Mouse (Mus musculus) lung, embryonic 16.5 days (tissue): ENCODE measurements around the gene Sdsl. TPM values are rescaled to one million over a fixed set of nuclear protein-coding genes. Genes with fewer than 3 reads are reported as not detected.
"Not testable (repeated sequence)": the region's sequence is repeated elsewhere in the genome, so short reads cannot be mapped to it uniquely, and the experiment has no call there.

Experiments used
- ATAC-seq: fragments of 200-750 bp; cut with Nextera tagmentation; 2 replicates; pipeline ENCODE4 v1.8.0; 2017; ENCODE audit warnings: low read depth, mild to moderate bottlenecking, moderate library complexity
- H3K27ac ChIP-seq: fragments of 300-500 bp; sonication (generic); 2 replicates; pipeline ENCODE4 v1.5.1; 2014; ENCODE audit warnings: mild to moderate bottlenecking, control low read depth, low read length
- H3K27me3 ChIP-seq: fragments of 300-500 bp; sonication (generic); 2 replicates; pipeline ENCODE4 v1.6.1; 2014; ENCODE audit warnings: low read depth, low read length, mixed read lengths; ENCODE audit not compliant: control insufficient read depth, insufficient read depth
- H3K36me3 ChIP-seq: fragments of 300-500 bp; sonication (generic); 2 replicates; pipeline ENCODE4 v1.6.1; 2014; ENCODE audit warnings: low read length; ENCODE audit not compliant: control insufficient read depth, insufficient read depth
- H3K4me1 ChIP-seq: fragments of 300-500 bp; sonication (generic); replicated peaks from 2 replicates; pipeline ENCODE4 v1.6.1; 2014; ENCODE audit warnings: low read length, mixed read lengths; ENCODE audit not compliant: control insufficient read depth, insufficient read depth
- H3K4me2 ChIP-seq: fragments of 300-500 bp; sonication (generic); 2 replicates; pipeline ENCODE4 v1.6.1; 2014; ENCODE audit warnings: low read depth, low read length, control low read depth
- H3K4me3 ChIP-seq: fragments of 300-500 bp; sonication (generic); 2 replicates; pipeline ENCODE4 v1.5.1; 2014; ENCODE audit warnings: mild to moderate bottlenecking, low read length, control low read depth
- H3K9ac ChIP-seq: fragments of 300-500 bp; sonication (generic); 2 replicates; pipeline ENCODE4 v1.6.1; 2014; ENCODE audit warnings: low read length, control low read depth
- H3K9me3 ChIP-seq: fragments of 300-500 bp; sonication (generic); 2 replicates; pipeline ENCODE4 v1.6.1; 2016; ENCODE audit warnings: low read length; ENCODE audit not compliant: control insufficient read depth
- WGBS: fragments of 180-500 bp; shearing (Covaris S2); extraction: QIAGEN DNeasy Blood & Tissue Kit; methylation state at CpG from one replicate; pipeline ENCODE4 v1.1.7; 2014; 5-methylcytosine and 5-hydroxymethylcytosine counted together
- polyA plus RNA-seq: library from polyadenylated mRNA; unstranded; fragments of >200 nt; fragmentation: Nextera tagmentation; extraction: Ambion mirVana; gene quantifications from 2 replicates; pipeline ENCODE4 v1.2.1, GENCODE M21; 2015

Gene Sdsl
- polyA plus RNA-seq, 1 experiment from 2014 or later = 8.1 TPM

- ATAC-seq = peak; percentile 94
- Histone ChIP-seq H3K4me2 (peak within 1 kb of the TSS; percentile 91), H3K4me1 (peaks cover 29% of the 10 kb centered on the region), H3K9me3 (no peaks in the 10 kb centered on the region), H3K36me3 (no peaks in the 10 kb centered on the region), H3K4me3 (peak within 1 kb of the TSS; percentile 67), H3K9ac (peak within 1 kb of the TSS; percentile 73), H3K27ac (no peak within 1 kb of the TSS), H3K27me3 (no peaks in the 10 kb centered on the region)
- under 1% methylated on average over 36 of the region's 36 CpGs for WGBS
Observed at GRCm38 (mm10) chr5:120510982-120511642, 38.5 kb upstream of the Sdsl start, which contains the start of gene Slc8b1. Gene Slc8b1 (plus strand): TSS chr5:120511168.

GRCm38 (mm10) chr5:120507311-120507710, 34.7 kb upstream of the Sdsl start:
- H3K36me3 ChIP-seq = no peaks in the 10 kb centered on the region
- no peak overlapping the region for H3K9ac ChIP-seq
- H3K9me3 ChIP-seq = no peaks in the 10 kb centered on the region
- H3K4me3 ChIP-seq = no peak overlapping the region
- 49% methylated on average over 4 of the region's 4 CpGs for WGBS
- no peak overlapping the region for H3K27ac ChIP-seq
- H3K4me1 ChIP-seq = peaks cover 18% of the 10 kb centered on the region
- H3K4me2 ChIP-seq = no peak overlapping the region
- no peaks in the 10 kb centered on the region for H3K27me3 ChIP-seq
- ATAC-seq = no peak

GRCm38 (mm10) chr5:120506490-120506889, 33.9 kb upstream of the Sdsl start:
- H3K9ac ChIP-seq = no peak overlapping the region
- peak; percentile 21; the same call in 1 of the 2 replicates for ATAC-seq
- WGBS = 38% methylated on average over 9 of the region's 9 CpGs

GRCm38 (mm10) chr5:120505781-120506180, 33.2 kb upstream of the Sdsl start:
- no peaks in the 10 kb centered on the region for H3K27me3 ChIP-seq
- H3K9me3 ChIP-seq = no peaks in the 10 kb centered on the region
- no peak overlapping the region for H3K4me2 ChIP-seq

More at GRCm38 (mm10) chr5:120506490-120506889, 33.9 kb upstream of the Sdsl start:
- Histone ChIP-seq H3K9me3 (no peaks in the 10 kb centered on the region), H3K4me1 (peaks cover 15% of the 10 kb centered on the region), H3K4me3 (no peak overlapping the region), H3K27me3 (no peaks in the 10 kb centered on the region), H3K36me3 (no peaks in the 10 kb centered on the region), H3K4me2 (no peak overlapping the region), H3K27ac (no peak overlapping the region)

GRCm38 (mm10) chr5:120505368-120505767, 32.8 kb upstream of the Sdsl start:
- peak; percentile 24; the same call in 1 of the 2 replicates for ATAC-seq
- Histone ChIP-seq H3K27me3 (no peaks in the 10 kb centered on the region), H3K9me3 (no peaks in the 10 kb centered on the region), H3K4me2 (no peak overlapping the region), H3K4me3 (no peak overlapping the region), H3K9ac (no peak overlapping the region), H3K36me3 (no peaks in the 10 kb centered on the region), H3K4me1 (peaks cover 9% of the 10 kb centered on the region), H3K27ac (no peak overlapping the region)
- 21% methylated on average over 16 of the region's 16 CpGs for WGBS

More at GRCm38 (mm10) chr5:120505781-120506180, 33.2 kb upstream of the Sdsl start:
- Histone ChIP-seq H3K4me1 (peaks cover 12% of the 10 kb centered on the region), H3K27ac (no peak overlapping the region), H3K9ac (no peak overlapping the region), H3K36me3 (no peaks in the 10 kb centered on the region), H3K4me3 (no peak overlapping the region)
- no peak for ATAC-seq
- 61% methylated on average over 9 of the region's 9 CpGs for WGBS

- no peaks in the 10 kb centered on the region for H3K9me3 ChIP-seq
- H3K4me2 ChIP-seq = peak within 1 kb of the TSS; percentile 96
- H3K36me3 ChIP-seq = no peaks in the 10 kb centered on the region; the same call in 1 of the 2 replicates
- H3K9ac ChIP-seq = peak within 1 kb of the TSS; percentile 93
- no peaks in the 10 kb centered on the region for H3K27me3 ChIP-seq
- peaks cover 9% of the 10 kb centered on the region for H3K4me1 ChIP-seq
- peak; percentile 87 for ATAC-seq
- H3K4me3 ChIP-seq = peak within 1 kb of the TSS; percentile 87
- WGBS = 0% methylated on average over 40 of the region's 55 CpGs
- no peak within 1 kb of the TSS for H3K27ac ChIP-seq
Observed at GRCm38 (mm10) chr5:120503144-120503795, 30.7 kb upstream of the Sdsl start, which contains the start of gene Plbd2. Gene Plbd2 (minus strand): TSS chr5:120503625.

GRCm38 (mm10) chr5:120502675-120503143, 30.1 kb upstream of the Sdsl start:
- no peaks in the 10 kb centered on the region; the same call in 1 of the 2 replicates for H3K36me3 ChIP-seq
- no peaks in the 10 kb centered on the region for H3K9me3 ChIP-seq
- 6% methylated on average over 12 of the region's 12 CpGs for WGBS
- no peaks in the 10 kb centered on the region for H3K27me3 ChIP-seq
- ATAC-seq = no peak
- peaks cover 9% of the 10 kb centered on the region for H3K4me1 ChIP-seq
- peak overlapping the region; percentile 93 for H3K9ac ChIP-seq
- no peak overlapping the region for H3K27ac ChIP-seq
- peak overlapping the region; percentile 87 for H3K4me3 ChIP-seq
- H3K4me2 ChIP-seq = peak overlapping the region; percentile 96

GRCm38 (mm10) chr5:120502147-120502621, 29.6 kb upstream of the Sdsl start:
- no peak for ATAC-seq
- H3K27ac ChIP-seq = no peak overlapping the region
- H3K27me3 ChIP-seq = no peaks in the 10 kb centered on the region
- 54% methylated on average over 9 of the region's 9 CpGs for WGBS
- peak overlapping the region; percentile 87 for H3K4me3 ChIP-seq
- no peaks in the 10 kb centered on the region; the same call in 1 of the 2 replicates for H3K36me3 ChIP-seq
- peak overlapping the region; percentile 93 for H3K9ac ChIP-seq
- H3K9me3 ChIP-seq = no peaks in the 10 kb centered on the region
- peak overlapping the region; percentile 96 for H3K4me2 ChIP-seq
- H3K4me1 ChIP-seq = peaks cover 9% of the 10 kb centered on the region

- not testable (repeated sequence) for H3K36me3 ChIP-seq, H3K4me3 ChIP-seq, H3K4me1 ChIP-seq, H3K27ac ChIP-seq, H3K4me2 ChIP-seq, H3K27me3 ChIP-seq, H3K9ac ChIP-seq, H3K9me3 ChIP-seq, ATAC-seq
- 81% methylated on average over 9 of the region's 9 CpGs for WGBS
Observed at GRCm38 (mm10) chr5:120500609-120501008, 28.0 kb upstream of the Sdsl start.
